Mouse (Mus musculus) Patski (cell line): Measurements from ENCODE around the gene Paxip1. TPM values are rescaled to one million over a fixed set of nuclear protein-coding genes. Genes with fewer than 3 reads are reported as not detected.
A peak's percentile ranks its signal among the peaks of the same experiment; 100 is the strongest.

Experiments
- ATAC-seq: fragments of 100-300 bp; one replicate; pipeline ENCODE4 v1.8.0; 2021
- CTCF ChIA-PET: fragments of 350-600 bp; sonication (Branson Sonifier 250); formaldehyde crosslinking; loops from one replicate; lab custom pipeline; 2022; ENCODE audit warnings: inconsistent platforms; lab: Charles Lee
- POLR2A ChIA-PET: fragments of 350-600 bp; sonication (Branson Sonifier 250); formaldehyde crosslinking; loops from one replicate; lab custom pipeline; 2022; ENCODE audit warnings: antibody characterized with exemption, inconsistent platforms; lab: Charles Lee
- DNase-seq: peaks from one replicate; pipeline ENCODE4 v3.0.0-alpha.2; 2011; ENCODE audit warnings: low read depth, low spot score
- H3K27me3 ChIP-seq: fragments of 371-371 bp; one replicate; pipeline ENCODE4 v1.5.1; 2021
- CTCF ChIP-seq: fragments of 100-300 bp; IDR thresholded peaks from one replicate; pipeline ENCODE4 v1.5.1; 2021
- in situ Hi-C: fragments of 300-500 bp; cut with MboI; formaldehyde crosslinking; loops from 3 replicates; pipeline ENCODE4 v1.11.1; 2018; ENCODE audit warnings: low pct_unique_long_range_greater_than_20kb, mixed read lengths
- polyA plus RNA-seq: library from polyadenylated mRNA; unstranded; gene quantifications from one replicate; pipeline ENCODE4 v1.2.3, GENCODE M21; 2021

The Paxip1 gene
- polyA plus RNA-seq: 31.9 TPM

DNA sequence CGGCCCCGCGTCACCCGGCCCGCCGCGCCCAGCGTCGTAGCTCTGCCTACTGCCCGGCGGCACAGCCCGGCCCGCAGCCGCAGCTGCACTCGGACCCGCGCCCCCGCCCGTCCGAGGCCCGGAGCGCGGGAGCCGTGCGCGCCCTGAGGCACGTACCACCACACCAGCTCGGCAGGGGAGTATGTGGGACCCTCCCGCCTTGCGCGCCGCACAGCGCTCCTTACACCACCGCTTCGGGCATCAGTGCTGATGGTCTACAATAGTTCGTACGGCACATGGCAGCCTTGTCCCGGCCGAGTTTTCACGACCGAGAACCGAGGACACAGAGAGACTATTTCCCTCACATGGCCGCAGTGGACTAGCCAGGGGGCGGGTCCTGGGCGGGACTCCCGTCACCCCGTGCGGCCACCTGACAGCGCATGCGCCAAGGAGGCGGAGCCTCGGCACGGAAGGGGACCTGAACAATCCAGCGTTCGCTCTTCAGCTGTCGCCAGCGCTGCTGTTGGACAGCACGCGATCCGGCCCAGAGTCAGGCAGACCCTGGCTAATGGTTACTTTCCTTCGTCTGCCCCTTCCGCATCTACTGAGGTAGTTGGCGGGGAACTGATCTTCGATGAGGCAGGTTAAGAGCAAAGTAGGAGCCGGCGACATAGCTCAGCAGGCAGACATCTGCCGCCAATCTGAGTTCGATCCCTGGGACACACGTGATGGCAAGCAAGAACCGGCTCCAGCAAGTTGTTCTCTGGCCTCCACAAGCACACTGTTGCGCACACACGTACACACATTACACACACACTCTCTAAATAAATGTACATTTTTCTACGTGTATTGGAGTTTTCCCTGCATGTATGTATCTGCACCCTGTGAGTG is at the start of gene Paxip1:
Gene Paxip1 (minus strand): TSS at position 389 of the 870 bp plus-strand sequence.
- peak; percentile 95 for ATAC-seq
- H3K27me3 ChIP-seq: peaks cover 5% of the 10 kb centered on the region
- ChIA-PET POLR2A (interaction anchor here (1.2 to 1.3 kb wide), 2 partner anchors 19 to 280 kb away, joined by 3 to 4 read pairs; partner anchors contain the start of gene Insig1), CTCF (no interaction called here)
- no peak for TF ChIP-seq CTCF
- in situ Hi-C loops: loop anchor here (10.0 kb wide), 1 partner anchor 283 kb away; the partner anchor contains the start of gene Insig1
- DNase-seq: peak; percentile 91

DNA sequence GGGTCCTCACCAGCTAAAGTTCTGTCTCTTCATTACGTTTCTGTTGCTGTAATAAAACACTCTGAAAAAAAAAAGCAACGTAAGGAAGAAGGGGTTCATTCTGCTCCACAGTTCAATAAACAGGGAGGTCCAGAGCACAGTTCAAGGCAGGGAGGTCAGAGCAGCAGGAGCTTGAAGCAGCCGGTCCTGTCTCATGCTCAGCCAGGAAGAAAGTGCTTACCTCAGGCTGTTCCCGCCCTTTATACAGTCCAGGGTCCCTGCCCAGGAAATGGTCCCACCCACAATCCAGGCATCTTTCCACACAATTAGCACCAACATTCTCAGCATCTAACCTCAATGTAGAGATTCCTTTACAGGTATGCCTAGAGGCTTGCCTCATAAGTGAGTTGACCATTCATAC is 46.6 kb upstream of the Paxip1 start:
- peaks cover 6% of the 10 kb centered on the region for H3K27me3 ChIP-seq
- ATAC-seq (no peak), DNase-seq (no peak)
- ChIA-PET CTCF (no interaction called here), POLR2A (no interaction called here)
- in situ Hi-C loops: no loop called here
- TF ChIP-seq CTCF: no peak

GRCm38 (mm10) chr5:27835096-27835495 is 43.6 kb upstream of the Paxip1 start:
- CTCF ChIA-PET: no interaction called here
- in situ Hi-C loops: no loop called here
- DNase-seq: no peak
- H3K27me3 ChIP-seq: peaks cover 4% of the 10 kb centered on the region
- no peak for ATAC-seq
- POLR2A ChIA-PET: no interaction called here
- TF ChIP-seq CTCF: no peak

DNA sequence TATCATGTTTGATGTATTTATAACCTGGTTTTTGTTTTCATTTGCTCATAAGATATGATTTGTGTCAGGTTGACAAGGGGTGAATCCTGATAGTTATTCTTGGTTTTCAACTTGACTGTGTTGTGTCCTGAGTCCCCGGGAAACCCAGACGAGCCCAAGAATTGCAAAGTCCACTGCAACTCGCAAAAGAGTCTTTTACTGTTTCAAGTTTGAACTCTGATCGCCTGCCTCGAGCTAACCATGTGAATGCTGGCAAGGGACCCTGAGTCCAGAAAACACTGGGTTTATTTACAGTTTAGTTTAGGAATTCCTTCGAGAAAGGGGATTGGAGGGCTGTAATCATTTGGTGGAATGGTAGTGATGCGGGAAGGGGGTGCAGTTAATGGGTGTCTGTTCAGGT is 36.5 kb upstream of the Paxip1 start:
- ATAC-seq (no peak), DNase-seq (no peak)
- TF ChIP-seq CTCF: no peak
- ChIA-PET POLR2A (no interaction called here), CTCF (interaction anchor here (1.2 kb wide), 1 partner anchor 10 kb away, joined by 3 read pairs; no protein-coding TSS in a partner anchor)
- in situ Hi-C loops: no loop called here
- peaks cover 4% of the 10 kb centered on the region for H3K27me3 ChIP-seq

- H3K27me3 ChIP-seq: peaks cover 5% of the 10 kb centered on the region
- no peak for TF ChIP-seq CTCF
- ChIA-PET POLR2A (no interaction called here), CTCF (no interaction called here)
- DNase-seq: no peak
- in situ Hi-C loops: no loop called here
- no peak for ATAC-seq
Measured at GRCm38 (mm10) chr5:27821161-27821560, 29.7 kb upstream of the Paxip1 start.

GRCm38 (mm10) chr5:27818840-27819672 is 27.6 kb upstream of the Paxip1 start:
- in situ Hi-C loops: no loop called here
- ChIA-PET POLR2A (no interaction called here), CTCF (interaction anchor here (0.6 to 1.6 kb wide), 2 partner anchors 9 kb away, joined by 3 to 4 read pairs; no protein-coding TSS in a partner anchor)
- ATAC-seq (no peak), DNase-seq (no peak)
- no peak for TF ChIP-seq CTCF
- peaks cover 5% of the 10 kb centered on the region for H3K27me3 ChIP-seq

DNA sequence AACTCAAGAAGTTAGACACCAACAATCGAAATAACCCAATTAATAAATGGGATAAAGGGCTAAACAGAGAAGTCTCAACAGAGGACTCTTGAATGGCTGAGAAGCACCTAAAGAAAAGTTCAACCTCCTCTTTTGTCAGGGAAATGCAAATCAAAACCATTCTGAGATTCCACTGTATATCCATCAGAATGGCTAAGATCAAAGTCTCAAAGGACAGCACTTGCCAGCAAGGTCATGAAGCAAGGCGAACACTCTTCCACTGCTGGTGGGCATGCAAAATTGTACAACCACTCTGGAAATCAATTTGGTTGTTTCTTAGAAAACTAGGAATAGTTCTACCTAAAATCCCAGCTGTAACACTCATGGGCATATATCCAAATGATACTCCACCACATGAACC is 22.8 kb upstream of the Paxip1 start:
- ChIA-PET CTCF (no interaction called here), POLR2A (no interaction called here)
- peaks cover 14% of the 10 kb centered on the region for H3K27me3 ChIP-seq
- in situ Hi-C loops: no loop called here
- no peak for ATAC-seq
- TF ChIP-seq CTCF: no peak
- DNase-seq: no peak

- peaks cover 6% of the 10 kb centered on the region for H3K27me3 ChIP-seq
- in situ Hi-C loops: loop anchor here (10.0 kb wide), 1 partner anchor 281 kb away; the partner anchor contains the start of gene Insig1
- TF ChIP-seq CTCF: peak; percentile 74
- CTCF ChIA-PET: interaction anchor here (1.3 to 2.3 kb wide), 2 partner anchors 10 to 19 kb away, joined by 5 to 6 read pairs; no protein-coding TSS in a partner anchor
- no peak for ATAC-seq
- POLR2A ChIA-PET: interaction anchor here (0.6 to 1.0 kb wide), 2 partner anchors 10 to 168 kb away, joined by 3 to 4 read pairs; no protein-coding TSS in a partner anchor
- no peak for DNase-seq
Measured at GRCm38 (mm10) chr5:27793923-27794322, 2.4 kb upstream of the Paxip1 start.

GRCm38 (mm10) chr5:27792531-27793205 is 1.2 kb upstream of the Paxip1 start:
- ChIA-PET POLR2A (interaction anchor here (1.0 kb wide), 1 partner anchor 11 kb away, joined by 3 read pairs; no protein-coding TSS in a partner anchor), CTCF (interaction anchor here (1.3 to 2.3 kb wide), 2 partner anchors 11 to 17 kb away, joined by 5 to 6 read pairs; no protein-coding TSS in a partner anchor)
- H3K27me3 ChIP-seq: peaks cover 5% of the 10 kb centered on the region
- no peak for DNase-seq
- in situ Hi-C loops: loop anchor here (10.0 kb wide), 1 partner anchor 282 kb away; the partner anchor contains the start of gene Insig1
- no peak for ATAC-seq
- TF ChIP-seq CTCF: no peak

DNA sequence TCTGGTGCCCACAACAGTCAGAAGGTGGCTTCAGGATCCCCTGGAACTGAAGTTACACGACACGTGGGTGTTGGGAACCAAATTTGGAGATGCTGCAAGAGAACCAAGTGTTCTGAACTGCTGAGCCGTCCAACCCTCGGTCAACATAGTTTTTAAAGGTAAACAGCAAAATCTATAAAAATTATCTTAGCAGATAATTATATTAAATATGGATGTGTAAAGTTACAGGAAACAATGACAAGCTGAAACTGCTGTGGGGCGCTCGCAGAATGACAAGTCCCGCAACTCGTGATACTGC is 631 bp upstream of the Paxip1 start:
- in situ Hi-C loops: loop anchor here (10.0 kb wide), 1 partner anchor 283 kb away; the partner anchor contains the start of gene Insig1
- no peak for TF ChIP-seq CTCF
- ATAC-seq (no peak), DNase-seq (no peak)
- ChIA-PET CTCF (no interaction called here), POLR2A (no interaction called here)
- H3K27me3 ChIP-seq: peaks cover 5% of the 10 kb centered on the region
